Mouse (Mus musculus): ENCODE results near the gene Ssh2. TPM values are rescaled to one million over a fixed set of nuclear protein-coding genes. Genes with fewer than 3 reads are reported as not detected.
A peak's percentile ranks its signal among the peaks of the same experiment; 100 is the strongest.

The Ssh2 gene
- polyA plus RNA-seq, 1 experiment, result 6.1 TPM

- TF ChIP-seq EP300 (IDR thresholded peaks at IDR 0.05; ENCODE audit: insufficient read depth, low read depth, low read length) (no peak), POLR2A (IDR thresholded peaks at IDR 0.05; ENCODE audit: insufficient read depth, low read length) (no peak), CTCF (IDR thresholded peaks at IDR 0.05; ENCODE audit: low read depth, low read length) (no peak)
- H3K4me1 ChIP-seq (ENCODE audit: control insufficient read depth, insufficient read depth, low read length), result no peaks in the 10 kb centered on the region
- H3K4me3 ChIP-seq (ENCODE audit: low read depth, low read length), result no peak overlapping the region
Measured at GRCm38 (mm10) chr11:77214142-77214692, 1.9 kb upstream of the Ssh2 start.

GRCm38 (mm10) chr11:77214755-77215154 lies 1.3 kb upstream of the Ssh2 start:
- no peak overlapping the region for H3K9ac ChIP-seq (ENCODE audit: low read depth, poor library complexity, severe bottlenecking)
- no peaks in the 10 kb centered on the region for H3K27me3 ChIP-seq (ENCODE audit: control insufficient read depth, insufficient read depth, low read length, poor library complexity, severe bottlenecking)
- H3K4me3 ChIP-seq (ENCODE audit: low read depth, low read length), result no peak overlapping the region
- no peaks in the 10 kb centered on the region for H3K4me1 ChIP-seq (ENCODE audit: control insufficient read depth, insufficient read depth, low read length)
- TF ChIP-seq CTCF (IDR thresholded peaks at IDR 0.05; ENCODE audit: low read depth, low read length) (no peak), POLR2A (IDR thresholded peaks at IDR 0.05; ENCODE audit: insufficient read depth, low read length) (no peak), EP300 (IDR thresholded peaks at IDR 0.05; ENCODE audit: insufficient read depth, low read depth, low read length) (no peak)
- no peaks in the 10 kb centered on the region for H3K36me3 ChIP-seq (ENCODE audit: control insufficient read depth, insufficient read depth, low read length, poor library complexity, severe bottlenecking)
- H3K27ac ChIP-seq (ENCODE audit: insufficient read depth, low read length), result no peak overlapping the region
- no peaks in the 10 kb centered on the region for H3K9me3 ChIP-seq (replicated peaks; ENCODE audit: control insufficient read depth, insufficient read depth, low read length, poor library complexity, severe bottlenecking)

More at GRCm38 (mm10) chr11:77214142-77214692, 1.9 kb upstream of the Ssh2 start:
- Histone ChIP-seq H3K27me3 (ENCODE audit: control insufficient read depth, insufficient read depth, low read length, poor library complexity, severe bottlenecking) (no peaks in the 10 kb centered on the region), H3K9me3 (replicated peaks; ENCODE audit: control insufficient read depth, insufficient read depth, low read length, poor library complexity, severe bottlenecking) (no peaks in the 10 kb centered on the region), H3K27ac (ENCODE audit: insufficient read depth, low read length) (no peak overlapping the region), H3K9ac (ENCODE audit: low read depth, poor library complexity, severe bottlenecking) (no peak overlapping the region), H3K36me3 (ENCODE audit: control insufficient read depth, insufficient read depth, low read length, poor library complexity, severe bottlenecking) (no peaks in the 10 kb centered on the region)

- no peaks in the 10 kb centered on the region for H3K9me3 ChIP-seq (replicated peaks; ENCODE audit: control insufficient read depth, insufficient read depth, low read length, poor library complexity, severe bottlenecking)
- no peak overlapping the region for H3K27ac ChIP-seq (ENCODE audit: insufficient read depth, low read length)
- no peaks in the 10 kb centered on the region for H3K36me3 ChIP-seq (ENCODE audit: control insufficient read depth, insufficient read depth, low read length, poor library complexity, severe bottlenecking)
- no peak for TF ChIP-seq EP300 (IDR thresholded peaks at IDR 0.05; ENCODE audit: insufficient read depth, low read depth, low read length)
- no peak for TF ChIP-seq CTCF (IDR thresholded peaks at IDR 0.05; ENCODE audit: low read depth, low read length)
- no peak for TF ChIP-seq POLR2A (IDR thresholded peaks at IDR 0.05; ENCODE audit: insufficient read depth, low read length)
- peak overlapping the region; percentile 87 for H3K4me3 ChIP-seq (ENCODE audit: low read depth, low read length)
- H3K27me3 ChIP-seq (ENCODE audit: control insufficient read depth, insufficient read depth, low read length, poor library complexity, severe bottlenecking), result no peaks in the 10 kb centered on the region
- H3K4me1 ChIP-seq (ENCODE audit: control insufficient read depth, insufficient read depth, low read length), result no peaks in the 10 kb centered on the region
- peak overlapping the region; percentile 94 for H3K9ac ChIP-seq (ENCODE audit: low read depth, poor library complexity, severe bottlenecking)
Measured at GRCm38 (mm10) chr11:77215483-77215882, 604 bp upstream of the Ssh2 start.

DNA sequence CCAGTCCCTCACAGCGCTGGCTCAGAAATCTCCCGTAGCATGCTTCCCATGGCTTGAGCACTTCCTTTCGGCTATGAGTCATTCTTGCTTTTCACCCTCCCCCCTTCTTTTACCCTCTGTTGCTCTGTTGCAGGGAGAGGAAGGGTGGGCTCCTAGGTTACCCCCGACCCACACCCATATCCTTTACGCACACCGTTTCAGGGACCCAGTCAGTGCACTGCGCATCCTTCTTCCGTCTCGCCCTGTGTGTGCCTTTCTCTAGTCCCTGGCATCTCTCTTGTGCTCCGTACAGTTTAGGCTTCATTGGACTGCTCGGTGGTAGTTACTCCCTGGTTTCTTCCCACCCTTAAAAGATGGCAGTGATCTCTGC lies 659 bp downstream of the Ssh2 start:
- Histone ChIP-seq H3K36me3 (ENCODE audit: control insufficient read depth, insufficient read depth, low read length, poor library complexity, severe bottlenecking) (no peaks in the 10 kb centered on the region), H3K9ac (ENCODE audit: low read depth, poor library complexity, severe bottlenecking) (peak overlapping the region; percentile 94), H3K4me3 (ENCODE audit: low read depth, low read length) (peak overlapping the region; percentile 84), H3K27ac (ENCODE audit: insufficient read depth, low read length) (no peak overlapping the region), H3K4me1 (ENCODE audit: control insufficient read depth, insufficient read depth, low read length) (no peaks in the 10 kb centered on the region), H3K27me3 (ENCODE audit: control insufficient read depth, insufficient read depth, low read length, poor library complexity, severe bottlenecking) (no peaks in the 10 kb centered on the region), H3K9me3 (replicated peaks; ENCODE audit: control insufficient read depth, insufficient read depth, low read length, poor library complexity, severe bottlenecking) (no peaks in the 10 kb centered on the region)
- TF ChIP-seq CTCF (IDR thresholded peaks at IDR 0.05; ENCODE audit: low read depth, low read length) (no peak), POLR2A (IDR thresholded peaks at IDR 0.05; ENCODE audit: insufficient read depth, low read length) (no peak), EP300 (IDR thresholded peaks at IDR 0.05; ENCODE audit: insufficient read depth, low read depth, low read length) (no peak)

GRCm38 (mm10) chr11:77230765-77231164 lies 14.7 kb downstream of the Ssh2 start:
- no peak for TF ChIP-seq CTCF (IDR thresholded peaks at IDR 0.05; ENCODE audit: low read depth, low read length)
- TF ChIP-seq POLR2A (IDR thresholded peaks at IDR 0.05; ENCODE audit: insufficient read depth, low read length), result no peak
- TF ChIP-seq EP300 (IDR thresholded peaks at IDR 0.05; ENCODE audit: insufficient read depth, low read depth, low read length), result no peak
- H3K27ac ChIP-seq (ENCODE audit: insufficient read depth, low read length), result no peak overlapping the region

GRCm38 (mm10) chr11:77231514-77231913 lies 15.4 kb downstream of the Ssh2 start:
- Histone ChIP-seq H3K27ac (ENCODE audit: insufficient read depth, low read length) (no peak overlapping the region), H3K9me3 (replicated peaks; ENCODE audit: control insufficient read depth, insufficient read depth, low read length, poor library complexity, severe bottlenecking) (no peaks in the 10 kb centered on the region), H3K36me3 (ENCODE audit: control insufficient read depth, insufficient read depth, low read length, poor library complexity, severe bottlenecking) (no peaks in the 10 kb centered on the region), H3K4me1 (ENCODE audit: control insufficient read depth, insufficient read depth, low read length) (no peaks in the 10 kb centered on the region), H3K9ac (ENCODE audit: low read depth, poor library complexity, severe bottlenecking) (no peak overlapping the region), H3K4me3 (ENCODE audit: low read depth, low read length) (no peak overlapping the region), H3K27me3 (ENCODE audit: control insufficient read depth, insufficient read depth, low read length, poor library complexity, severe bottlenecking) (no peaks in the 10 kb centered on the region; the same call in 1 of the 2 replicates)
- TF ChIP-seq POLR2A (IDR thresholded peaks at IDR 0.05; ENCODE audit: insufficient read depth, low read length) (no peak), EP300 (IDR thresholded peaks at IDR 0.05; ENCODE audit: insufficient read depth, low read depth, low read length) (no peak), CTCF (IDR thresholded peaks at IDR 0.05; ENCODE audit: low read depth, low read length) (no peak)

More at GRCm38 (mm10) chr11:77230765-77231164, 14.7 kb downstream of the Ssh2 start:
- no peak overlapping the region for H3K9ac ChIP-seq (ENCODE audit: low read depth, poor library complexity, severe bottlenecking)
- no peaks in the 10 kb centered on the region; the same call in 1 of the 2 replicates for H3K27me3 ChIP-seq (ENCODE audit: control insufficient read depth, insufficient read depth, low read length, poor library complexity, severe bottlenecking)
- H3K4me1 ChIP-seq (ENCODE audit: control insufficient read depth, insufficient read depth, low read length), result no peaks in the 10 kb centered on the region
- no peak overlapping the region for H3K4me3 ChIP-seq (ENCODE audit: low read depth, low read length)
- H3K36me3 ChIP-seq (ENCODE audit: control insufficient read depth, insufficient read depth, low read length, poor library complexity, severe bottlenecking), result no peaks in the 10 kb centered on the region
- no peaks in the 10 kb centered on the region for H3K9me3 ChIP-seq (replicated peaks; ENCODE audit: control insufficient read depth, insufficient read depth, low read length, poor library complexity, severe bottlenecking)
